Mouse (Mus musculus) midbrain, postnatal 0 days (tissue): ENCODE measurements around the gene Dach1. TPM values are rescaled to one million over a fixed set of nuclear protein-coding genes. Genes with fewer than 3 reads are reported as not detected.

Experiments
- ATAC-seq: fragments of 200-750 bp; cut with Nextera tagmentation; 2 replicates; pipeline ENCODE4 v1.8.0; 2017; ENCODE audit warnings: moderate number of reproducible peaks, mild to moderate bottlenecking, moderate TSS enrichment, moderate library complexity; ENCODE audit not compliant: low FRiP score
- DNase-seq: peaks from one replicate; pipeline ENCODE4 v3.0.0-alpha.2; 2015; ENCODE audit warnings: low spot score
- H3K27ac ChIP-seq: fragments of 300-500 bp; sonication (generic); 2 replicates; pipeline ENCODE4 v1.5.1; 2014; ENCODE audit warnings: low read depth, mild to moderate bottlenecking, low read length, mixed read lengths
- H3K27me3 ChIP-seq: fragments of 300-500 bp; sonication (generic); 2 replicates; pipeline ENCODE4 v1.6.1; 2014; ENCODE audit warnings: low read length, control low read depth, mixed read lengths; ENCODE audit not compliant: insufficient read depth
- H3K36me3 ChIP-seq: fragments of 300-500 bp; sonication (generic); 2 replicates; pipeline ENCODE4 v1.6.1; 2014; ENCODE audit warnings: low read length, control low read depth, mixed read lengths; ENCODE audit not compliant: insufficient read depth
- H3K4me1 ChIP-seq: fragments of 300-500 bp; sonication (generic); 2 replicates; pipeline ENCODE4 v1.6.1; 2014; ENCODE audit warnings: mild to moderate bottlenecking, control low read depth, antibody characterized with exemption, low read length, mixed read lengths; ENCODE audit not compliant: insufficient read depth
- H3K4me2 ChIP-seq: fragments of 300-500 bp; sonication (generic); 2 replicates; pipeline ENCODE4 v1.6.1; 2014; ENCODE audit warnings: low read depth, mild to moderate bottlenecking, low read length, mixed read lengths; ENCODE audit not compliant: poor library complexity, severe bottlenecking
- H3K4me3 ChIP-seq: fragments of 300-500 bp; sonication (generic); 2 replicates; pipeline ENCODE4 v1.5.1; 2014; ENCODE audit warnings: low read depth, mild to moderate bottlenecking, low read length, moderate library complexity
- H3K9ac ChIP-seq: fragments of 300-500 bp; sonication (generic); replicated peaks from 2 replicates; pipeline ENCODE4 v1.6.1; 2014; ENCODE audit warnings: mild to moderate bottlenecking, low read length, moderate library complexity, mixed read lengths; ENCODE audit not compliant: poor library complexity, severe bottlenecking
- H3K9me3 ChIP-seq: fragments of 300-500 bp; sonication (generic); 2 replicates; pipeline ENCODE4 v1.6.1; 2016; ENCODE audit warnings: low read length, control low read depth
- CTCF ChIP-seq: IDR thresholded peaks from 2 replicates; pipeline ENCODE4 v1.5.1; 2016; ENCODE audit warnings: antibody characterized with exemption, mild to moderate bottlenecking
- WGBS: fragments of 180-500 bp; shearing (Covaris S2); extraction: QIAGEN DNeasy Blood & Tissue Kit; methylation state at CpG from one replicate; pipeline ENCODE4 v1.1.7; 2014; 5-methylcytosine and 5-hydroxymethylcytosine counted together
- polyA plus RNA-seq: library from polyadenylated mRNA; unstranded; fragments of >200 nt; fragmentation: Nextera tagmentation; extraction: Ambion mirVana; gene quantifications from 2 replicates; pipeline ENCODE4 v1.2.1, GENCODE M21; 2015
- total RNA-seq: library from RNA; depleted of rRNA; stranded (reverse); fragments of >200 nt; gene quantifications from 2 replicates; pipeline ENCODE4 v1.2.3, GENCODE M21; 2014

Dach1 gene
- total and polyA plus RNA-seq, 2 experiments from 2014 or later, result 6.4 to 14.5 TPM

- Histone ChIP-seq H3K27ac (no peak overlapping the region), H3K4me2 (no peak overlapping the region), H3K9ac (no peak overlapping the region), H3K27me3 (no peaks in the 10 kb centered on the region), H3K36me3 (no peaks in the 10 kb centered on the region), H3K4me1 (no peaks in the 10 kb centered on the region), H3K4me3 (no peak overlapping the region), H3K9me3 (no peaks in the 10 kb centered on the region)
- ATAC-seq, result no peak
- WGBS, result 53% methylated on average over 7 of the region's 7 CpGs
- peak; percentile 40 for DNase-seq
- no peak for TF ChIP-seq CTCF
Measured at GRCm38 (mm10) chr14:97975447-97975846, 194.1 kb downstream of the Dach1 start.

GRCm38 (mm10) chr14:97964543-97965069, 205.0 kb downstream of the Dach1 start:
- H3K4me1 ChIP-seq, result no peaks in the 10 kb centered on the region
- DNase-seq, result no peak
- TF ChIP-seq CTCF, result no peak
- H3K4me2 ChIP-seq, result no peak overlapping the region
- H3K27ac ChIP-seq, result no peak overlapping the region
- no peak for ATAC-seq
- H3K9ac ChIP-seq, result no peak overlapping the region
- H3K27me3 ChIP-seq, result no peaks in the 10 kb centered on the region
- no peaks in the 10 kb centered on the region for H3K9me3 ChIP-seq
- 73% methylated on average over 2 of the region's 2 CpGs for WGBS
- H3K36me3 ChIP-seq, result no peaks in the 10 kb centered on the region
- no peak overlapping the region for H3K4me3 ChIP-seq

- Histone ChIP-seq H3K4me2 (no peak overlapping the region), H3K9me3 (no peaks in the 10 kb centered on the region), H3K4me3 (no peak overlapping the region), H3K9ac (no peak overlapping the region), H3K27ac (no peak overlapping the region), H3K36me3 (no peaks in the 10 kb centered on the region), H3K27me3 (no peaks in the 10 kb centered on the region), H3K4me1 (no peaks in the 10 kb centered on the region)
- ATAC-seq, result no peak
- TF ChIP-seq CTCF, result no peak
- 47% methylated on average over 6 of the region's 6 CpGs for WGBS
- peak; percentile 20 for DNase-seq
Measured at GRCm38 (mm10) chr14:97963624-97964023, 205.9 kb downstream of the Dach1 start.

- TF ChIP-seq CTCF, result no peak
- no peaks in the 10 kb centered on the region for H3K27me3 ChIP-seq
- no peaks in the 10 kb centered on the region for H3K9me3 ChIP-seq
- 89% methylated on average over 1 of the region's 1 CpGs for WGBS
- H3K4me3 ChIP-seq, result no peak overlapping the region
- H3K27ac ChIP-seq, result no peak overlapping the region
- H3K36me3 ChIP-seq, result no peaks in the 10 kb centered on the region
- H3K4me2 ChIP-seq, result no peak overlapping the region
- ATAC-seq (no peak), DNase-seq (no peak)
- H3K4me1 ChIP-seq, result no peaks in the 10 kb centered on the region
- H3K9ac ChIP-seq, result no peak overlapping the region
Measured at GRCm38 (mm10) chr14:97956356-97956755, 213.2 kb downstream of the Dach1 start.

GRCm38 (mm10) chr14:97945471-97945870, 224.1 kb downstream of the Dach1 start:
- Histone ChIP-seq H3K36me3 (no peaks in the 10 kb centered on the region), H3K4me2 (no peak overlapping the region), H3K4me3 (no peak overlapping the region), H3K27ac (no peak overlapping the region), H3K4me1 (no peaks in the 10 kb centered on the region), H3K9me3 (no peaks in the 10 kb centered on the region), H3K27me3 (no peaks in the 10 kb centered on the region), H3K9ac (no peak overlapping the region)
- no peak for ATAC-seq
- DNase-seq, result no peak
- WGBS, result 43% methylated on average over 2 of the region's 2 CpGs
- TF ChIP-seq CTCF, result no peak

GRCm38 (mm10) chr14:97944643-97945268, 224.8 kb downstream of the Dach1 start:
- H3K4me1 ChIP-seq, result no peaks in the 10 kb centered on the region
- H3K9ac ChIP-seq, result no peak overlapping the region
- H3K27ac ChIP-seq, result no peak overlapping the region
- no peak for ATAC-seq
- TF ChIP-seq CTCF, result no peak
- H3K36me3 ChIP-seq, result no peaks in the 10 kb centered on the region
- no peak overlapping the region for H3K4me2 ChIP-seq
- H3K27me3 ChIP-seq, result no peaks in the 10 kb centered on the region
- H3K9me3 ChIP-seq, result no peaks in the 10 kb centered on the region
- DNase-seq, result no peak
- H3K4me3 ChIP-seq, result no peak overlapping the region
- WGBS, result 42% methylated on average over 9 of the region's 9 CpGs
